Mouse (Mus musculus) small intestine, adult 2 months (tissue): ENCODE measurements around the gene Bgn.

Experiments
- CTCF ChIP-seq: fragments of 200-500 bp; IDR thresholded peaks from 2 replicates; pipeline ENCODE4 v1.5.1; 2012; ENCODE audit warnings: low read depth, mild to moderate bottlenecking, control low read depth, inconsistent platforms, low read length, moderate library complexity, mixed read lengths; ENCODE audit not compliant: insufficient replicate concordance, insufficient read length; ENCODE audit errors: extremely low read depth
- POLR2A ChIP-seq: fragments of 200-500 bp; IDR thresholded peaks from 2 replicates; pipeline ENCODE4 v1.6.1; 2012; ENCODE audit warnings: low read depth, mild to moderate bottlenecking, control low read depth, inconsistent platforms, low read length, moderate library complexity

- no peak for TF ChIP-seq POLR2A
- no peak for TF ChIP-seq CTCF
These were observed 6.8 kb upstream of the Bgn start for GRCm38 (mm10) chrX:73476621-73477020.
